Comparison of ENCODE assay signal across 9 mouse cellular contexts in genomic region chr16:21615802-21616201, GRCm38 (mm10).
A peak's percentile ranks its signal among the peaks of the same experiment; 100 is the strongest.
DNase-seq lines count a peak whose midpoint lies in the region; ATAC-seq and TF ChIP-seq lines count a peak whose summit lies in the region.
"Had no signal": no experiment of that assay in that cellular context is flagged by ENCODE, and none has a peak within 500 bp of the region (broad histone marks: within the 10 kb centered on the region; RNA-seq: fewer than 3 reads in every experiment).

No protein-coding gene starts in this region.

- no peak for TF ChIP-seq EP300 in MEL (IDR thresholded peaks at IDR 0.05; ENCODE audit: low read depth in 1 of 2, low read length in 2 of 2)

- no peak overlapping the region for H3K27ac ChIP-seq in intestine, postnatal 0 days (ENCODE audit: low read depth, low read length)
- H3K27ac ChIP-seq in intestine, embryonic 15.5 days: no peak overlapping the region
- H3K27ac ChIP-seq in MEL (ENCODE audit: control insufficient read depth, low read depth, low read length): no peak overlapping the region
- no peak overlapping the region for H3K27ac ChIP-seq in embryonic facial prominence, embryonic 10.5 days (replicated peaks)
- H3K27ac ChIP-seq: embryonic facial prominence, embryonic 12.5 days had no signal

- no peaks in the 10 kb centered on the region for H3K36me3 ChIP-seq in intestine, postnatal 0 days (ENCODE audit: control insufficient read depth, insufficient read depth)
- no peaks in the 10 kb centered on the region for H3K36me3 ChIP-seq in intestine, embryonic 15.5 days
- H3K36me3 ChIP-seq in MEL (ENCODE audit: control insufficient read depth in 1 of 2, insufficient read depth in 2 of 2, low read length in 2 of 2): 0 out of 4 replicates have a peak, but pooled peaks cover 0 to 2% of the 10 kb centered on the region in 2 experiments
- 0 out of 2 replicates have a peak, but pooled peaks cover 3% of the 10 kb centered on the region for H3K36me3 ChIP-seq in embryonic facial prominence, embryonic 10.5 days (replicated peaks)
- H3K36me3 ChIP-seq: embryonic facial prominence, embryonic 12.5 days had no signal

- H3K9me3 ChIP-seq in intestine, postnatal 0 days (ENCODE audit: control insufficient read depth): no peaks in the 10 kb centered on the region
- no peaks in the 10 kb centered on the region for H3K9me3 ChIP-seq in intestine, embryonic 15.5 days
- no peaks in the 10 kb centered on the region for H3K9me3 ChIP-seq in MEL (replicated peaks; ENCODE audit: insufficient read depth, low read length)
- no peaks in the 10 kb centered on the region for H3K9me3 ChIP-seq in embryonic facial prominence, embryonic 10.5 days
- H3K9me3 ChIP-seq: embryonic facial prominence, embryonic 12.5 days had no signal

- ATAC-seq in intestine, postnatal 0 days: no peak
- ATAC-seq in intestine, embryonic 15.5 days: no peak
- ATAC-seq in megakaryocyte progenitor cell, adult 5-6 weeks (replicated peaks; ENCODE audit: poor library complexity): peak; percentile 84
- ATAC-seq in activated CD4-positive, CD25-positive, alpha-beta regulatory T cell, adult 4 months: no peak

- TF ChIP-seq RAD21 in MEL (IDR thresholded peaks at IDR 0.05; ENCODE audit: low read depth, low read length): peak; percentile 67

- TF ChIP-seq POLR2A in MEL (IDR thresholded peaks at IDR 0.05; ENCODE audit: control insufficient read depth in 1 of 2, insufficient read depth in 1 of 2, low read depth in 1 of 2, low read length in 2 of 2, poor library complexity in 1 of 2): no peak

- 61% methylated on average over 7 of the region's 7 CpGs for WGBS in intestine, postnatal 0 days
- 59% methylated on average over 7 of the region's 7 CpGs for WGBS in intestine, embryonic 15.5 days
- 56% methylated on average over 7 of the region's 7 CpGs for WGBS in embryonic facial prominence, embryonic 10.5 days

- no peaks in the 10 kb centered on the region for H3K4me1 ChIP-seq in intestine, postnatal 0 days (replicated peaks; ENCODE audit: control insufficient read depth, insufficient read depth, low read length)
- H3K4me1 ChIP-seq in intestine, embryonic 15.5 days (replicated peaks): 0 out of 2 replicates have a peak, but pooled peaks cover 2% of the 10 kb centered on the region
- peaks cover 0 to 5% of the 10 kb centered on the region in 2 experiments; a peak in 2 of 4 replicates for H3K4me1 ChIP-seq in MEL (ENCODE audit: control insufficient read depth in 1 of 2, insufficient read depth in 2 of 2, low read length in 2 of 2)
- H3K4me1 ChIP-seq in embryonic facial prominence, embryonic 10.5 days: no peaks in the 10 kb centered on the region
- H3K4me1 ChIP-seq: embryonic facial prominence, embryonic 12.5 days had no signal

- H3K27me3 ChIP-seq in intestine, postnatal 0 days (replicated peaks; ENCODE audit: control insufficient read depth, insufficient read depth, low read length): no peaks in the 10 kb centered on the region
- H3K27me3 ChIP-seq in intestine, embryonic 15.5 days (replicated peaks): no peaks in the 10 kb centered on the region
- no peaks in the 10 kb centered on the region for H3K27me3 ChIP-seq in MEL (ENCODE audit: control insufficient read depth in 1 of 2, insufficient read depth in 2 of 2, low read length in 2 of 2)
- no peaks in the 10 kb centered on the region for H3K27me3 ChIP-seq in embryonic facial prominence, embryonic 10.5 days (replicated peaks; ENCODE audit: low read depth, poor library complexity, severe bottlenecking)
- H3K27me3 ChIP-seq: embryonic facial prominence, embryonic 12.5 days had no signal

- no peak overlapping the region for H3K4me3 ChIP-seq in intestine, postnatal 0 days (ENCODE audit: low read depth, low read length)
- H3K4me3 ChIP-seq in intestine, embryonic 15.5 days (replicated peaks): no peak overlapping the region
- H3K4me3 ChIP-seq in MEL (ENCODE audit: control insufficient read depth in 1 of 2, insufficient read depth in 1 of 2, low read depth in 2 of 2, low read length in 2 of 2): no peak overlapping the region
- no peak overlapping the region for H3K4me3 ChIP-seq in embryonic facial prominence, embryonic 10.5 days
- H3K4me3 ChIP-seq: embryonic facial prominence, embryonic 12.5 days had no signal

- peak; percentile 73 for DNase-seq in A20 (ENCODE audit: low read depth, low spot score)
- peak; percentile 63 for DNase-seq in MEL (ENCODE audit: low read depth, low spot score)
- DNase-seq in embryonic facial prominence, embryonic 10.5 days (ENCODE audit: low spot score): peak; percentile 20
- DNase-seq in testis, postnatal 10 days (ENCODE audit: low spot score): no peak

- no peaks in the 10 kb centered on the region for H3K79me2 ChIP-seq in MEL (ENCODE audit: control insufficient read depth, insufficient read depth, low read length, poor library complexity)

- peak; percentile 73 for TF ChIP-seq CTCF in intestine, postnatal 0 days (IDR thresholded peaks at IDR 0.05; ENCODE audit: low read depth)
- TF ChIP-seq CTCF in MEL (IDR thresholded peaks at IDR 0.05 in 2 of 3, conservative IDR thresholded peaks at IDR 0.05 in 1 of 3; ENCODE audit: control insufficient read depth in 1 of 3, insufficient read depth in 1 of 3, low read depth in 2 of 3, low read length in 3 of 3, poor library complexity in 1 of 3, severe bottlenecking in 1 of 3): peak; percentile 44 to 69 (median 63)

- H3K4me2 ChIP-seq in intestine, postnatal 0 days (replicated peaks; ENCODE audit: low read depth): no peak overlapping the region
- H3K4me2 ChIP-seq in intestine, embryonic 15.5 days (replicated peaks): no peak overlapping the region
- H3K4me2 ChIP-seq: embryonic facial prominence, embryonic 12.5 days had no signal

- no peak overlapping the region for H3K9ac ChIP-seq in intestine, postnatal 0 days (ENCODE audit: low read depth, low read length)
- no peak overlapping the region for H3K9ac ChIP-seq in intestine, embryonic 15.5 days
- H3K9ac ChIP-seq in MEL (ENCODE audit: control insufficient read depth, low read depth, low read length, poor library complexity, severe bottlenecking): no peak overlapping the region
- H3K9ac ChIP-seq: embryonic facial prominence, embryonic 12.5 days had no signal

TF ChIP-seq in MEL, 35 proteins besides CTCF, POLR2A, EP300 and RAD21:
- TF ChIP-seq SMC3 (IDR thresholded peaks at IDR 0.05; ENCODE audit: low read depth, low read length) (peak; percentile 72), POLR2AphosphoS2 (IDR thresholded peaks at IDR 0.05; ENCODE audit: low read length) (no peak), GATA1 (IDR thresholded peaks at IDR 0.05; ENCODE audit: low read depth, low read length) (no peak), ZC3H11A (IDR thresholded peaks at IDR 0.05; ENCODE audit: low read depth, low read length) (peak; percentile 61)
